Mouse (Mus musculus) CD4-positive, CD25-positive, alpha-beta regulatory T cell, adult 4 months (primary cell): ENCODE data around the gene Ncam1. TPM values are rescaled to one million over a fixed set of nuclear protein-coding genes. Genes with fewer than 3 reads are reported as not detected.

ENCODE experiments used
- ATAC-seq: one replicate; pipeline ENCODE4 v1.8.0; 2017
- polyA plus RNA-seq, 2 experiments: library from polyadenylated mRNA; unstranded; fragments of 100-300 nt; shearing (Covaris generic); gene quantifications; one replicate each; pipeline ENCODE4 v1.2.1; 2017

Ncam1 gene
- under 1 TPM; 0.24 to 0.56 TPM for polyA plus RNA-seq

- no peak for ATAC-seq
These were observed at the start of gene Ncam1 for GRCm38 (mm10) chr9:49798806-49799205. Gene Ncam1, minus strand, starts transcription at chr9:49798925.

GRCm38 (mm10) chr9:49834013-49834412, 35.3 kb upstream of the Ncam1 start:
- ATAC-seq: no peak

- ATAC-seq: no peak
These were observed 28.9 kb upstream of the Ncam1 start for GRCm38 (mm10) chr9:49827671-49828070.

GRCm38 (mm10) chr9:49816115-49816650, 17.5 kb upstream of the Ncam1 start:
- ATAC-seq: no peak

- no peak for ATAC-seq
These were observed 15.7 kb upstream of the Ncam1 start for GRCm38 (mm10) chr9:49814442-49814841.

GRCm38 (mm10) chr9:49803222-49803621, 4.5 kb upstream of the Ncam1 start:
- no peak for ATAC-seq

GRCm38 (mm10) chr9:49797821-49798571, 729 bp downstream of the Ncam1 start:
- no peak for ATAC-seq

GRCm38 (mm10) chr9:49797508-49797820, 1.3 kb downstream of the Ncam1 start:
- ATAC-seq: no peak

- no peak for ATAC-seq
These were observed 1.9 kb downstream of the Ncam1 start for GRCm38 (mm10) chr9:49796618-49797507.

GRCm38 (mm10) chr9:49795881-49796280, 2.8 kb downstream of the Ncam1 start:
- ATAC-seq: no peak

- no peak for ATAC-seq
These were observed 4.7 kb downstream of the Ncam1 start for GRCm38 (mm10) chr9:49793987-49794550.

- ATAC-seq: no peak
These were observed 5.5 kb downstream of the Ncam1 start for GRCm38 (mm10) chr9:49793241-49793640.

- ATAC-seq: no peak
These were observed 6.1 kb downstream of the Ncam1 start for GRCm38 (mm10) chr9:49792646-49793045.

- no peak for ATAC-seq
These were observed 17.5 kb downstream of the Ncam1 start for GRCm38 (mm10) chr9:49781016-49781772.

GRCm38 (mm10) chr9:49777015-49777637, 21.6 kb downstream of the Ncam1 start:
- no peak for ATAC-seq

GRCm38 (mm10) chr9:49766634-49767033, 32.1 kb downstream of the Ncam1 start:
- ATAC-seq: no peak

GRCm38 (mm10) chr9:49760571-49760970, 38.2 kb downstream of the Ncam1 start:
- ATAC-seq: no peak

GRCm38 (mm10) chr9:49758436-49758835, 40.3 kb downstream of the Ncam1 start:
- ATAC-seq: no peak

- no peak for ATAC-seq
These were observed 40.7 kb downstream of the Ncam1 start for GRCm38 (mm10) chr9:49757986-49758385.

- no peak for ATAC-seq
These were observed 41.1 kb downstream of the Ncam1 start for GRCm38 (mm10) chr9:49757582-49757981.

GRCm38 (mm10) chr9:49756725-49757124, 42.0 kb downstream of the Ncam1 start:
- no peak for ATAC-seq

GRCm38 (mm10) chr9:49755214-49755613, 43.5 kb downstream of the Ncam1 start:
- ATAC-seq: no peak
